Mouse (Mus musculus) megakaryocyte, embryonic 14.5 days (primary cell): ENCODE results near the gene Ppp6r1. TPM values are rescaled to one million over a fixed set of nuclear protein-coding genes. Genes with fewer than 3 reads are reported as not detected.

Source experiments
- H3K27me3 ChIP-seq: replicated peaks from 2 replicates; pipeline ENCODE3; 2012; ENCODE audit warnings: inconsistent platforms
- H3K36me3 ChIP-seq: replicated peaks from 2 replicates; pipeline ENCODE3; 2012; ENCODE audit warnings: low read length, inconsistent platforms, mixed read lengths
- H3K4me1 ChIP-seq: 2 replicates; pipeline ENCODE4 v1.6.1; 2012; ENCODE audit warnings: inconsistent platforms
- H3K4me3 ChIP-seq: replicated peaks from 2 replicates; pipeline ENCODE3; 2012; ENCODE audit warnings: moderate library complexity, mild to moderate bottlenecking, inconsistent platforms
- H3K9me3 ChIP-seq: 2 replicates; pipeline ENCODE4 v1.6.1; 2012; ENCODE audit warnings: inconsistent platforms
- FLI1 ChIP-seq: IDR thresholded peaks from 2 replicates; pipeline ENCODE4 v1.6.1; 2012; ENCODE audit warnings: low read length, inconsistent platforms, mixed read lengths
- GATA1 ChIP-seq: IDR thresholded peaks from 3 replicates; pipeline ENCODE4 v1.6.1; 2012; ENCODE audit warnings: mixed read lengths, low read length, inconsistent platforms, borderline replicate concordance
- polyA plus RNA-seq: library from polyadenylated mRNA; stranded (reverse); fragments of >175 nt; gene quantifications from 2 replicates; pipeline ENCODE4 v1.2.3, GENCODE M21; 2012; ENCODE audit warnings: low replicate concordance; ENCODE audit not compliant: insufficient read depth

Ppp6r1 gene
- polyA plus RNA-seq, 1 experiment, result 361 TPM

- H3K36me3 ChIP-seq, result peaks cover 69% of the 10 kb centered on the region
- no peak for TF ChIP-seq GATA1
- TF ChIP-seq FLI1, result no peak
- H3K4me1 ChIP-seq, result peaks cover 25% of the 10 kb centered on the region
- H3K4me3 ChIP-seq, result no peak overlapping the region
- no peaks in the 10 kb centered on the region for H3K9me3 ChIP-seq
- no peaks in the 10 kb centered on the region for H3K27me3 ChIP-seq
Measured at GRCm38 (mm10) chr7:4675200-4675599, 16.4 kb upstream of the Ppp6r1 start.

GRCm38 (mm10) chr7:4674114-4674731 is 15.4 kb upstream of the Ppp6r1 start:
- H3K27me3 ChIP-seq, result no peaks in the 10 kb centered on the region
- peaks cover 70% of the 10 kb centered on the region for H3K36me3 ChIP-seq
- peaks cover 25% of the 10 kb centered on the region for H3K4me1 ChIP-seq
- no peak overlapping the region for H3K4me3 ChIP-seq
- H3K9me3 ChIP-seq, result no peaks in the 10 kb centered on the region
- no peak for TF ChIP-seq GATA1
- TF ChIP-seq FLI1, result no peak

- H3K4me1 ChIP-seq, result peaks cover 25% of the 10 kb centered on the region
- no peak overlapping the region for H3K4me3 ChIP-seq
- H3K9me3 ChIP-seq, result no peaks in the 10 kb centered on the region
Measured at GRCm38 (mm10) chr7:4671956-4672355, 13.1 kb upstream of the Ppp6r1 start.

GRCm38 (mm10) chr7:4670655-4671255 is 11.9 kb upstream of the Ppp6r1 start:
- peaks cover 67% of the 10 kb centered on the region for H3K36me3 ChIP-seq
- H3K9me3 ChIP-seq, result no peaks in the 10 kb centered on the region
- H3K4me1 ChIP-seq, result peaks cover 25% of the 10 kb centered on the region
- no peak overlapping the region for H3K4me3 ChIP-seq
- H3K27me3 ChIP-seq, result no peaks in the 10 kb centered on the region
- TF ChIP-seq FLI1 (no peak), GATA1 (no peak)

More at GRCm38 (mm10) chr7:4671956-4672355, 13.1 kb upstream of the Ppp6r1 start:
- TF ChIP-seq GATA1 (no peak), FLI1 (no peak)
- Histone ChIP-seq H3K27me3 (no peaks in the 10 kb centered on the region), H3K36me3 (peaks cover 67% of the 10 kb centered on the region)

- Histone ChIP-seq H3K27me3 (no peaks in the 10 kb centered on the region), H3K4me1 (peaks cover 13% of the 10 kb centered on the region), H3K4me3 (no peak overlapping the region), H3K9me3 (no peaks in the 10 kb centered on the region), H3K36me3 (peaks cover 64% of the 10 kb centered on the region)
- no peak for TF ChIP-seq FLI1
- no peak for TF ChIP-seq GATA1
Measured at GRCm38 (mm10) chr7:4669156-4669555, 10.3 kb upstream of the Ppp6r1 start.

GRCm38 (mm10) chr7:4668506-4668905 is 9.7 kb upstream of the Ppp6r1 start:
- H3K4me1 ChIP-seq, result peaks cover 13% of the 10 kb centered on the region
- TF ChIP-seq GATA1, result no peak
- TF ChIP-seq FLI1, result no peak
- H3K9me3 ChIP-seq, result no peaks in the 10 kb centered on the region
- no peak overlapping the region for H3K4me3 ChIP-seq
- H3K27me3 ChIP-seq, result no peaks in the 10 kb centered on the region
- H3K36me3 ChIP-seq, result peaks cover 63% of the 10 kb centered on the region

- Histone ChIP-seq H3K4me1 (peaks cover 14% of the 10 kb centered on the region), H3K9me3 (no peaks in the 10 kb centered on the region), H3K4me3 (no peak overlapping the region), H3K36me3 (peaks cover 65% of the 10 kb centered on the region), H3K27me3 (no peaks in the 10 kb centered on the region)
- no peak for TF ChIP-seq GATA1
- TF ChIP-seq FLI1, result no peak
Measured at GRCm38 (mm10) chr7:4666871-4667270, 8.1 kb upstream of the Ppp6r1 start.

GRCm38 (mm10) chr7:4663742-4664141 is 4.9 kb upstream of the Ppp6r1 start:
- H3K4me1 ChIP-seq, result peaks cover 26% of the 10 kb centered on the region
- H3K9me3 ChIP-seq, result no peaks in the 10 kb centered on the region
- TF ChIP-seq FLI1 (no peak), GATA1 (no peak)
- H3K4me3 ChIP-seq, result no peak overlapping the region
- peaks cover 49% of the 10 kb centered on the region for H3K36me3 ChIP-seq
- no peaks in the 10 kb centered on the region for H3K27me3 ChIP-seq

- no peak overlapping the region for H3K4me3 ChIP-seq
- H3K27me3 ChIP-seq, result no peaks in the 10 kb centered on the region
- H3K9me3 ChIP-seq, result no peaks in the 10 kb centered on the region
- peaks cover 45% of the 10 kb centered on the region for H3K36me3 ChIP-seq
- TF ChIP-seq GATA1, result no peak
- peaks cover 26% of the 10 kb centered on the region for H3K4me1 ChIP-seq
Measured at GRCm38 (mm10) chr7:4663179-4663578, 4.4 kb upstream of the Ppp6r1 start.

- H3K9me3 ChIP-seq, result no peaks in the 10 kb centered on the region
- H3K27me3 ChIP-seq, result no peaks in the 10 kb centered on the region
- peaks cover 51% of the 10 kb centered on the region for H3K4me1 ChIP-seq
- TF ChIP-seq FLI1 (no peak), GATA1 (no peak)
- H3K36me3 ChIP-seq, result peaks cover 45% of the 10 kb centered on the region
- peak overlapping the region; percentile 98 for H3K4me3 ChIP-seq
Measured at GRCm38 (mm10) chr7:4659911-4660443, 1.2 kb upstream of the Ppp6r1 start.
